Mouse (Mus musculus): ENCODE measurements around the gene Qrich2. TPM values are rescaled to one million over a fixed set of nuclear protein-coding genes. Genes with fewer than 3 reads are reported as not detected.

The Qrich2 gene
- total and polyA plus RNA-seq, 3 experiments, result 0.11 TPM; not detected in 2

DNA sequence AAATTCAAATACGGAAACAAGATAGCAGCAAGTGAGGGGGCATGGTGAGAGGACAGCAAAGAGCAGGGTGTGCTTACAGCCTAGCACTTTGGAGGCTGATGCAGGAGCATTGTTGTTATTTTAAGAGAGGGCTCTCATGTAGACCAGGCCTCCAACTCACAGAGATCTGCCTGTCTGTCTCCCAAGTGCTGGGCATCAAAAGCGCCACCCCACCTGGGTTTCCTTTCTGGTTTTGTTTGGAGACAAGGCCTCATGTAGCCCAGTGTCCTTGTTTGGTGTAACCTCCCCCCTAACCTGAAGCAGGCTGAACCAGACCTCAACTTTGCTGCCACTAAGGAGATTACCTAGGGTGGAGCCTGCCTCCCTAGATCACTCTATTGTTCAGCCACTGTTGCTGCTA is 43.5 kb downstream of the Qrich2 start:
- H3K79me2 ChIP-seq (ENCODE audit: control insufficient read depth, insufficient read depth, low read length, poor library complexity), result no peaks in the 10 kb centered on the region
- no peak for TF ChIP-seq KAT2A (conservative IDR thresholded peaks at IDR 0.05; ENCODE audit: low read depth, low read length)
- no peak for TF ChIP-seq MAX (IDR thresholded peaks at IDR 0.05; ENCODE audit: low read length)
- no peak overlapping the region for H3K4me3 ChIP-seq (ENCODE audit: control insufficient read depth in 1 of 2, insufficient read depth in 1 of 2, low read depth in 2 of 2, low read length in 2 of 2)
- no peak for DNase-seq (ENCODE audit: low read depth, low spot score)
- peaks cover 10 to 20% of the 10 kb centered on the region in 2 experiments for H3K4me1 ChIP-seq (ENCODE audit: control insufficient read depth in 1 of 2, insufficient read depth in 2 of 2, low read length in 2 of 2)
- no peaks in the 10 kb centered on the region for H3K27me3 ChIP-seq (ENCODE audit: control insufficient read depth in 1 of 2, insufficient read depth in 2 of 2, low read length in 2 of 2)
- H3K36me3 ChIP-seq (ENCODE audit: control insufficient read depth in 1 of 2, insufficient read depth in 2 of 2, low read length in 2 of 2), result peaks cover 0 to 17% of the 10 kb centered on the region in 2 experiments; a peak in 2 of 4 replicates
- no peaks in the 10 kb centered on the region for H3K9me3 ChIP-seq (replicated peaks; ENCODE audit: insufficient read depth, low read length)
- H3K9ac ChIP-seq (ENCODE audit: control insufficient read depth, low read depth, low read length, poor library complexity, severe bottlenecking), result no peak overlapping the region
- H3K27ac ChIP-seq (ENCODE audit: control insufficient read depth, low read depth, low read length), result no peak overlapping the region

DNA sequence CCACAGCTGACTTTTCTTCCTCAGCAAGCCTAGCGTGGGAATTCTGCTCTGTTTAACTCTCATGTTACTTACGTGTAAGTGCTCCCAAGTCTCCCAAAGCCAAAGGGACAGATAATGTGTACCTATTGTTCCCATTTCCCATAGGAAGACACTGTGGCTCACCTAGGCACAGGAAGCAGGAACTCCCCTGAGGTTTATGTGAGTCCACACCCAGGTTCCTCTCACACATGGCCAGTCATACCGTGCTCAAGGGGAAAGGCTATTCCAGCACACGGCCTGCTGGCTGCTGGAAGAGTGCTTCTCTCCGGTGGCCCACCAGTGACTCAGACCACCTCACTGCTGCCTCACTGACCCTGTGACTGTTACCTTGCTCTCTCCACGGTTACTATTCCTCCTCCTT is 44.9 kb downstream of the Qrich2 start:
- no peaks in the 10 kb centered on the region for H3K9me3 ChIP-seq (replicated peaks; ENCODE audit: insufficient read depth, low read length)
- peaks cover 10 to 17% of the 10 kb centered on the region in 2 experiments for H3K4me1 ChIP-seq (ENCODE audit: control insufficient read depth in 1 of 2, insufficient read depth in 2 of 2, low read length in 2 of 2)
- no peak overlapping the region for H3K4me3 ChIP-seq (ENCODE audit: control insufficient read depth in 1 of 2, insufficient read depth in 1 of 2, low read depth in 2 of 2, low read length in 2 of 2)
- TF ChIP-seq ZNF384 (IDR thresholded peaks at IDR 0.05; ENCODE audit: low read depth, low read length), result no peak
- TF ChIP-seq ZC3H11A (IDR thresholded peaks at IDR 0.05; ENCODE audit: low read depth, low read length), result no peak
- no peak for TF ChIP-seq USF2 (IDR thresholded peaks at IDR 0.05; ENCODE audit: borderline replicate concordance in 1 of 2, insufficient read depth in 1 of 2, low read depth in 1 of 2, low read length in 2 of 2)
- no peak for TF ChIP-seq RAD21 (IDR thresholded peaks at IDR 0.05; ENCODE audit: low read depth, low read length)
- no peak for TF ChIP-seq ZKSCAN1 (IDR thresholded peaks at IDR 0.05; ENCODE audit: low read depth, low read length)
- no peak for TF ChIP-seq CTCF (IDR thresholded peaks at IDR 0.05 in 2 of 3, conservative IDR thresholded peaks at IDR 0.05 in 1 of 3; ENCODE audit: control insufficient read depth in 1 of 3, insufficient read depth in 1 of 3, low read depth in 2 of 3, low read length in 3 of 3, poor library complexity in 1 of 3, severe bottlenecking in 1 of 3)
- TF ChIP-seq JUND (IDR thresholded peaks at IDR 0.05; ENCODE audit: low read depth, low read length), result no peak
- TF ChIP-seq TAL1 (IDR thresholded peaks at IDR 0.05; ENCODE audit: low read length), result no peak
- TF ChIP-seq GABPA (IDR thresholded peaks at IDR 0.05; ENCODE audit: low read depth, low read length), result no peak
- TF ChIP-seq E2F4 (IDR thresholded peaks at IDR 0.05; ENCODE audit: borderline replicate concordance, low read depth, low read length), result no peak
- no peak for TF ChIP-seq EP300 (IDR thresholded peaks at IDR 0.05; ENCODE audit: low read depth in 1 of 2, low read length in 2 of 2)
- TF ChIP-seq RCOR1 (IDR thresholded peaks at IDR 0.05; ENCODE audit: low read depth, low read length), result no peak
- DNase-seq (ENCODE audit: low read depth, low spot score), result no peak
- H3K36me3 ChIP-seq (ENCODE audit: control insufficient read depth in 1 of 2, insufficient read depth in 2 of 2, low read length in 2 of 2), result peaks cover 0 to 14% of the 10 kb centered on the region in 2 experiments; a peak in 2 of 4 replicates
- H3K27me3 ChIP-seq (ENCODE audit: control insufficient read depth in 1 of 2, insufficient read depth in 2 of 2, low read length in 2 of 2), result no peaks in the 10 kb centered on the region
- H3K27ac ChIP-seq (ENCODE audit: control insufficient read depth, low read depth, low read length), result no peak overlapping the region
- H3K9ac ChIP-seq (ENCODE audit: control insufficient read depth, low read depth, low read length, poor library complexity, severe bottlenecking), result no peak overlapping the region
- no peaks in the 10 kb centered on the region for H3K79me2 ChIP-seq (ENCODE audit: control insufficient read depth, insufficient read depth, low read length, poor library complexity)

DNA sequence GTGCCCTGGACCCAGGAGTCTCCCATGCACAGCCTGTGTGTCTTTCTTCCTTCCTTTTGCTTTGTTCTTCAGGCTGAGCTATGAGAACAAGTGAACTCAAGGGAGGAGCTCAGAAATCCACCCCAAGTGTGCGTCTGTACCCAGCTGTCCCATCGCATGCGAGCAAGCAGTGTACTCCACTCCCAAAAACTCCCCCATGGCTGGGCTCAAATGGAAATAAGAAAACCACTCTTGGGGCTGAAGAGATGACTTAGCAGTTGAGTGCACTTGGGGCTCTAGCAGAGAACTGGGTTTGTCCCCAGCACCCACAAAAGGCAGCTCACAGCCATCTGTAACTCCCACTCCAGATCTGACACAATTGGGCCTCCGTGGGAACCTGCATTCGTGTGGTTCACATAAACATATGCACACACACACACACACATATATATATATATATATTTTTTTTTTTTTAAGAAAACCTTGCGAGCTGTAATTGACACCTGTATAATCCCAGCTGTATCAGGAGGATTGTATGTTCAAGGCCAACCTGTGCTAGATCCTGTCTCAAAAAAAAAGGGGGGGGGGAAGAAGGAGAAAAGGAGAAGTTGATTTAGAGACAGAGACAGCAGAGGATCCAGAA is 47.1 kb downstream of the Qrich2 start:
- TF ChIP-seq POLR2AphosphoS5 (IDR thresholded peaks at IDR 0.05; ENCODE audit: borderline replicate concordance, low read depth, low read length) (no peak), HCFC1 (IDR thresholded peaks at IDR 0.05; ENCODE audit: low read depth, low read length) (no peak), MYC (IDR thresholded peaks at IDR 0.05; ENCODE audit: low read depth, low read length) (no peak), GABPA (IDR thresholded peaks at IDR 0.05; ENCODE audit: low read depth, low read length) (no peak), USF1 (IDR thresholded peaks at IDR 0.05; ENCODE audit: low read depth, low read length) (no peak), JUND (IDR thresholded peaks at IDR 0.05; ENCODE audit: low read depth, low read length) (no peak), USF2 (IDR thresholded peaks at IDR 0.05; ENCODE audit: borderline replicate concordance in 1 of 2, insufficient read depth in 1 of 2, low read depth in 1 of 2, low read length in 2 of 2) (no peak), ZNF384 (IDR thresholded peaks at IDR 0.05; ENCODE audit: low read depth, low read length) (no peak), MAFK (IDR thresholded peaks at IDR 0.05; ENCODE audit: borderline replicate concordance, low read depth, low read length) (no peak)
- no peak for DNase-seq (ENCODE audit: low read depth, low spot score)
- H3K36me3 ChIP-seq (ENCODE audit: control insufficient read depth in 1 of 2, insufficient read depth in 2 of 2, low read length in 2 of 2), result peaks cover 0 to 5% of the 10 kb centered on the region in 2 experiments; a peak in 2 of 4 replicates
- no peaks in the 10 kb centered on the region for H3K27me3 ChIP-seq (ENCODE audit: control insufficient read depth in 1 of 2, insufficient read depth in 2 of 2, low read length in 2 of 2)
- no peaks in the 10 kb centered on the region for H3K79me2 ChIP-seq (ENCODE audit: control insufficient read depth, insufficient read depth, low read length, poor library complexity)
- peaks cover 3 to 10% of the 10 kb centered on the region in 2 experiments; a peak in 3 of 4 replicates for H3K4me1 ChIP-seq (ENCODE audit: control insufficient read depth in 1 of 2, insufficient read depth in 2 of 2, low read length in 2 of 2)
- H3K4me3 ChIP-seq (ENCODE audit: control insufficient read depth in 1 of 2, insufficient read depth in 1 of 2, low read depth in 2 of 2, low read length in 2 of 2), result no peak overlapping the region
- no peak overlapping the region for H3K27ac ChIP-seq (ENCODE audit: control insufficient read depth, low read depth, low read length)
- H3K9me3 ChIP-seq (replicated peaks; ENCODE audit: insufficient read depth, low read length), result no peaks in the 10 kb centered on the region
- H3K9ac ChIP-seq (ENCODE audit: control insufficient read depth, low read depth, low read length, poor library complexity, severe bottlenecking), result no peak overlapping the region

All from MEL (cell line).